Mouse (Mus musculus): ENCODE data around the gene Igsf8. TPM values are rescaled to one million over a fixed set of nuclear protein-coding genes. Genes with fewer than 3 reads are reported as not detected.

Igsf8 gene
- polyA plus RNA-seq, 1 experiment from 2014 or later: 112 TPM

DNA sequence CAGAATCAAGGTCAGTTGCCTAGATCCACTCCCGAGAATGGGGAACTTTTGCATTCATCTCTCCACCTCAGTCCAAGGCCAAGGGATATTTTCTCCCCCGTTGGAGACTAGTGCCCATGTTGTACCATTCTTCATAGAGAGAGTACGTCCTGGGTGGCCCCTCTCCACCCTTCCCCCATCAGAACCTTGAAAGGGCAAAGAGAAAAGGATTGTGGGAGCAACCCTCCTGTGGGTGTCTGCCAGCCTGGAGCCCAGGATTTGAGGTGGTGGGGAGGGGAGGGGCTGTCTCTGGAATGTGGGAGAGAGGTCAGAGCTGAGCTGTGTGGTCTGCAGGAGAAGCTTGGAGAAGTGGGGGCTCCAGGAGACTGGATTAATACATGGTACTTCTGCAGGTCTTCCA is 82.5 kb downstream of the Igsf8 start:
- Histone ChIP-seq H3K4me2 (replicated peaks) (0 out of 2 replicates have a peak overlapping the region, but pooled peaks have one; percentile 3), H3K4me3 (replicated peaks) (no peak overlapping the region), H3K4me1 (replicated peaks) (peaks cover 26% of the 10 kb centered on the region), H3K9me3 (no peaks in the 10 kb centered on the region), H3K27ac (no peak overlapping the region), H3K36me3 (no peaks in the 10 kb centered on the region), H3K27me3 (peaks cover 19% of the 10 kb centered on the region), H3K9ac (replicated peaks) (no peak overlapping the region)
- WGBS: 46% methylated on average over 3 of the region's 3 CpGs
- no peak for ATAC-seq

- no peak for ATAC-seq
- H3K27ac ChIP-seq: no peak overlapping the region
- no peaks in the 10 kb centered on the region for H3K9me3 ChIP-seq
- no peak overlapping the region for H3K9ac ChIP-seq (replicated peaks)
- H3K27me3 ChIP-seq: peaks cover 15% of the 10 kb centered on the region
- peaks cover 35% of the 10 kb centered on the region for H3K4me1 ChIP-seq (replicated peaks)
- H3K4me2 ChIP-seq (replicated peaks): no peak overlapping the region
- no peaks in the 10 kb centered on the region for H3K36me3 ChIP-seq
- WGBS: 89% methylated on average over 7 of the region's 7 CpGs
- H3K4me3 ChIP-seq (replicated peaks): no peak overlapping the region
Measured at GRCm38 (mm10) chr1:172344820-172345219, 83.4 kb downstream of the Igsf8 start.

DNA sequence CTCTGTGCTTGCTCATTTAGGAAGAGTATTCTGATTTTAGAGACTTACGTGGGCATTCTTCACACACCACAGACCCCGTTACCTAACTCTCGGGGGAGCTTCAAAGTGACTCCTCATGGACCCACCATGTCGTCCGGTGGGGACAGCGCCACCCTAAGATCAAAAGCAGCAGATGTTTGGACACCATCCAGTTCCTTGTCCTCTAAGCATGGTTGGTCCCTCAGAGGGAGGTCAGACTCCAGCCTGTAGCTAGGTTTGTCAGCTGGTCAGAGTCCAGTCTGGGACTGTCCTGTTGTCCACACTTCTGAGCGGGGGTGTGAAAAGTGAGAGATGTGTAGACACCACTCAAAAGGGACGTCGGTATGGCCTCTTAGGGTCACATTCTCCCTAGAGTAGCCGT is 85.3 kb downstream of the Igsf8 start:
- H3K9me3 ChIP-seq: no peaks in the 10 kb centered on the region
- ATAC-seq: no peak
- H3K4me1 ChIP-seq (replicated peaks): peaks cover 41% of the 10 kb centered on the region
- H3K36me3 ChIP-seq: no peaks in the 10 kb centered on the region
- H3K4me2 ChIP-seq (replicated peaks): no peak overlapping the region
- WGBS: 90% methylated on average over 10 of the region's 10 CpGs
- H3K27ac ChIP-seq: no peak overlapping the region
- H3K4me3 ChIP-seq (replicated peaks): no peak overlapping the region
- H3K27me3 ChIP-seq: peaks cover 12% of the 10 kb centered on the region
- no peak overlapping the region for H3K9ac ChIP-seq (replicated peaks)

DNA sequence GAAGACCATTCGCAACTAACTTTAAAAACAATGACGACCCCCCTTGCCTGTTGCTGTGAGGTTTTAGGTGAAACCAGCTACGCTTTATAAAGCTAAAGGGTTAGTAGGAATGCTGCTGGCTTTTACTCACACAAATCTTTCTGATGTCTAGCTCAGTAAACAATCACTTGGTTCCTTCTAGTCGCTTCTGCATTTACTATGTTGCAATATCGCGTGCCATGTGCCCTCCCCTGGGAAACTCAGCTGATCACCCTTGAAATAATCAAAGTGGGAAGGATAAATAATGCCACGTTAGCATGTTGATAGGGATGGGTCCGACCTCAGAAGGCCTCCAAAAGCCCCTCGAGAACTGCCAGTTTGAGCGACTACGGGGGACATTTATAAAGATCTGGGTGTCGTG is 85.9 kb downstream of the Igsf8 start:
- H3K4me2 ChIP-seq (replicated peaks): no peak overlapping the region
- peaks cover 43% of the 10 kb centered on the region for H3K4me1 ChIP-seq (replicated peaks)
- H3K9ac ChIP-seq (replicated peaks): no peak overlapping the region
- H3K36me3 ChIP-seq: no peaks in the 10 kb centered on the region
- no peak overlapping the region for H3K27ac ChIP-seq
- ATAC-seq: no peak
- no peaks in the 10 kb centered on the region for H3K9me3 ChIP-seq
- no peak overlapping the region for H3K4me3 ChIP-seq (replicated peaks)
- peaks cover 5% of the 10 kb centered on the region; the same call in 1 of the 2 replicates for H3K27me3 ChIP-seq
- WGBS: 92% methylated on average over 12 of the region's 12 CpGs

- Histone ChIP-seq H3K27me3 (no peaks in the 10 kb centered on the region), H3K9ac (replicated peaks) (peak overlapping the region; percentile 53; the same call in 1 of the 2 replicates), H3K4me1 (replicated peaks) (peaks cover 37% of the 10 kb centered on the region), H3K27ac (peak overlapping the region; percentile 91), H3K36me3 (no peaks in the 10 kb centered on the region), H3K4me2 (replicated peaks) (peak overlapping the region; percentile 36), H3K4me3 (replicated peaks) (no peak overlapping the region), H3K9me3 (no peaks in the 10 kb centered on the region)
- ATAC-seq: peak; percentile 25
- WGBS: 33% methylated on average over 5 of the region's 5 CpGs
Measured at GRCm38 (mm10) chr1:172349504-172349903, 88.1 kb downstream of the Igsf8 start.

DNA sequence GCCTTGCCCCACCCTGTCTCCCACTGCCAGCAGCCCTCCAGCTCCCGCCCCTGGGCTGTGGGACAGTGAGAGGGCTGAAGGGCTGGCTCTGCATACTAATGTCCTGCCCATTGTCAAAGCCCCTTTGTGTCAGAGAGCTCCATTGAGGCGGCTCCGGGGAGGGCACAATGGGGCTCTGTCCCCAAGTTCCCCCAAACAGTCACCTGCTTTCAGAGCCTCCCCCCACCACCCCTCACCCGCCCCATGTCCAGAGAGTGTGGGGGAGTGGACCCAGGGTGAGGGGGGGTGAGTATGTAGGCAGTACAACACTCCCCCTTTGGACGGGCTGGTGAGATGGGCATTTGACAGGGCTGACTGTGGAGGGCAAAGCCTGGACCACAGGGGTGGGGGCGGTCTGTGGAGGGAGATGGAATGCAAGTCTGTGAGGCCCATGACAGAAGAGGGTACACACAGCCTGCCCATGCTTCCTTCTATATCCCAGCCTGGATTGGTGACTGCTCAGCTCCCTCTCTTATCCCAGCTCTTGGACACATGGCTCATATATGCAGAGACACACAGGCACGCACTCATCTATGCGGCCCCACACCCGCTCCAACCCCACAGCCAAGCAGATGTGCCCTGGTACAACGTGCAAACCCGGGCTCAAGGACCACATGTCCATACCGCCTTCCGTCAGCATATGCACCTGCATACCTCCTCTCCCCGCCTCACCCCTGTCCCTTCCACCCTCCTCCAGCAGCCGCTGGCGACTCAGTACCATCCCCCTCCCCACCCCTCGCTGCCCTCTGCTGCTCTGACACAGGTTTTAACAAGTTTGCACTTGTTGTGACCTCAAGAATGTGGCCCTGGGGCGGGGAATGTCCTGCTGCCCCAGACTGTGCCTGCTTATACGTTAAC is 88.7 kb downstream of the Igsf8 start:
- ATAC-seq: peak; percentile 96
- Histone ChIP-seq H3K27ac (peak overlapping the region; percentile 91), H3K4me1 (replicated peaks) (peaks cover 44% of the 10 kb centered on the region), H3K27me3 (no peaks in the 10 kb centered on the region), H3K4me3 (replicated peaks) (peak overlapping the region; percentile 2; the same call in 1 of the 2 replicates), H3K9me3 (no peaks in the 10 kb centered on the region), H3K36me3 (no peaks in the 10 kb centered on the region), H3K4me2 (replicated peaks) (peak overlapping the region; percentile 36), H3K9ac (replicated peaks) (peak overlapping the region; percentile 53)
- 2% methylated on average over 19 of the region's 19 CpGs for WGBS

DNA sequence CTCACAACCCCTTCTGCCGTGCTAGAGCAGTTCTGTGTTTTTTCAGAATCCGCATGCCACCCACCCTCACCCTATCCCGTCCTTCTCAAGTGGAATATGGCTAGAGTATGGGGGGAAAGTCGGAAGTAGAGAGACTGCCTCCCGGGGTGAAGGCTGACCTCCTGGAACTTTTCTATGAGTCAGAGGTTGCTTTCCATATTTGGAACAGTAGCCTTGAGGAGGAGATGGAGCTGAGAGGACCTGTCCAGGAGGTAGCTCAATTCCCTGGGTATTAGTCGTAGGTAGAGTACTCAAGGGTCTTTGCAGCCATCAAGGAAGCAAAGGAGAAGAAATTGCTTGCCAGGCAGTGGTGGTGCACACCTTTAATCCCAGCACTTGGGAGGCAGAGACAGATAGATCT is 90.6 kb downstream of the Igsf8 start:
- Histone ChIP-seq H3K4me3 (replicated peaks) (no peak overlapping the region), H3K4me1 (replicated peaks) (peaks cover 57% of the 10 kb centered on the region)

DNA sequence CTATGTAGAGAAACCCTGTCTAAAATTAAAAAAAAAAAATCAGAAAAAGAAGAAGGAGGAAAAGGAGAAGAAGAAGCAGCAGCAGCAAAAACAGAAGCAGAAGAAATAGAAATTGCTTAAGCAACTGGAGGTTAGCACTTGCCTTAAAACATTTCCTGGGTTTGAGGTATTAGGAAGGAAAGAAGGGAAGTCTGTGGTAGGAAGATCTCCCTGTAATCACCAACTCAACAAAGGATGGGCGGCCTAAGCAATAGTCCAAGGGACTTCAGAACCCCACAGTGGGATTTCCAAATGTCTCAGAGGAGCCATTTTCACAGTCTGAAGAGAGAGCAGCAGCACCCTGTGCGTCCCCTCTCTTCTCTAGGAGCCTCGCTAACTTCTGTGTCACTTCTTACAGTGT is 91.0 kb downstream of the Igsf8 start:
- H3K9me3 ChIP-seq: no peaks in the 10 kb centered on the region
- H3K9ac ChIP-seq (replicated peaks): no peak overlapping the region
- no peak overlapping the region for H3K4me2 ChIP-seq (replicated peaks)
- no peak overlapping the region for H3K4me3 ChIP-seq (replicated peaks)
- no peaks in the 10 kb centered on the region for H3K36me3 ChIP-seq
- H3K27me3 ChIP-seq: no peaks in the 10 kb centered on the region
- peaks cover 60% of the 10 kb centered on the region for H3K4me1 ChIP-seq (replicated peaks)
- H3K27ac ChIP-seq: no peak overlapping the region
- WGBS: 95% methylated on average over 3 of the region's 3 CpGs
- no peak for ATAC-seq

More for the DNA sequence above, 90.6 kb downstream of the Igsf8 start:
- Histone ChIP-seq H3K4me2 (replicated peaks) (no peak overlapping the region), H3K9ac (replicated peaks) (no peak overlapping the region), H3K27ac (no peak overlapping the region), H3K27me3 (no peaks in the 10 kb centered on the region), H3K36me3 (no peaks in the 10 kb centered on the region), H3K9me3 (no peaks in the 10 kb centered on the region)
- WGBS: 80% methylated on average over 6 of the region's 6 CpGs
- ATAC-seq: no peak

DNA sequence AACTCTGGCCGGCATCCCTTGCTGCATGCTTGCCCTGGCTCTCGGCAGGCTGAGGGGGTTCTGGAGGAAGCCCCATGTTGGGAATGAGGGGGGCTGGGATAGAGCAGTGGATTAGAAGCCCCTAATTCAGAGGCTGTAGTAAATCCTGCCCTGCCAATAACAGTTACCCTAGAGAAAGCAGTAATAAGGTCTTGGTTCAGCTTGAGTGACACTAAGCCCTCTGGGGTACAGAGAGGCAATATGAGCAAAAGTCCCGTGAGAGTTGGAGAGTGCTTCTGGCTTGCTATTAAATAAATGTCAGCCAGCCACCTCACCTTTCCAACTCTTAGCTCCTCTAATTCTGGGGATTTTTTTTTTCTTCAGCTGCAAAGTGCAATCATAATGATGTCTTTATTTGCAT is 93.9 kb downstream of the Igsf8 start:
- 11% methylated on average over 3 of the region's 3 CpGs for WGBS
- Histone ChIP-seq H3K4me2 (replicated peaks) (no peak overlapping the region), H3K27me3 (peaks cover 4% of the 10 kb centered on the region; the same call in 1 of the 2 replicates), H3K27ac (peak overlapping the region; percentile 77), H3K9me3 (no peaks in the 10 kb centered on the region), H3K4me1 (replicated peaks) (peaks cover 53% of the 10 kb centered on the region), H3K4me3 (replicated peaks) (no peak overlapping the region), H3K9ac (replicated peaks) (no peak overlapping the region; the same call in 1 of the 2 replicates), H3K36me3 (no peaks in the 10 kb centered on the region)
- ATAC-seq: peak; percentile 67

GRCm38 (mm10) chr1:172357550-172357949 is 96.1 kb downstream of the Igsf8 start:
- Histone ChIP-seq H3K4me1 (replicated peaks) (peaks cover 36% of the 10 kb centered on the region), H3K4me2 (replicated peaks) (no peak overlapping the region), H3K27ac (no peak overlapping the region), H3K27me3 (peaks cover 4% of the 10 kb centered on the region; the same call in 1 of the 2 replicates), H3K4me3 (replicated peaks) (no peak overlapping the region), H3K36me3 (no peaks in the 10 kb centered on the region), H3K9ac (replicated peaks) (no peak overlapping the region), H3K9me3 (no peaks in the 10 kb centered on the region)
- 7% methylated on average over 1 of the region's 1 CpGs for WGBS
- ATAC-seq: no peak

DNA sequence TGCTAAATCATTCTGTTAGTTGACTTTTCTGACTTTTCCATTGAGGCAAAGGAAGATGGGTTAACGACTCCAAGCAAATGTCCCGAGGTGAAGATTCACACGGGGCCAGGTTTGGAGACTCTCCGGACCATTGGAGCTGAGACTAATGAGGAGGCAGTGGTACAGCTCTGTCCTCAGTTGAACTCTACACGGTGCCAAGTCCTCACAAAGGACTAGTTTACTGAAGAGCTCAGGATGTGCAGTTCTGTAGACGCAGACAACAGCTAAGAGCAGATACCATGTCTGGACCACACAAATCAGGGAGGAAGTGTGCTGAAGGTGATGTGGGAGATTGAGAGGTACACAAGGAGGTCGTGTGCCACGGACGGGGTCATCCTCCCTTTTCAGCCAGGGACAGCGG is 96.9 kb downstream of the Igsf8 start:
- no peak overlapping the region for H3K4me3 ChIP-seq (replicated peaks)
- ATAC-seq: no peak
- no peak overlapping the region for H3K4me2 ChIP-seq (replicated peaks)
- peaks cover 36% of the 10 kb centered on the region for H3K4me1 ChIP-seq (replicated peaks)
- H3K27me3 ChIP-seq: peaks cover 4% of the 10 kb centered on the region; the same call in 1 of the 2 replicates
- no peak overlapping the region for H3K9ac ChIP-seq (replicated peaks)
- no peak overlapping the region for H3K27ac ChIP-seq
- 66% methylated on average over 10 of the region's 10 CpGs for whole genome bisulfite sequencing
- no peaks in the 10 kb centered on the region for H3K36me3 ChIP-seq
- H3K9me3 ChIP-seq: no peaks in the 10 kb centered on the region

DNA sequence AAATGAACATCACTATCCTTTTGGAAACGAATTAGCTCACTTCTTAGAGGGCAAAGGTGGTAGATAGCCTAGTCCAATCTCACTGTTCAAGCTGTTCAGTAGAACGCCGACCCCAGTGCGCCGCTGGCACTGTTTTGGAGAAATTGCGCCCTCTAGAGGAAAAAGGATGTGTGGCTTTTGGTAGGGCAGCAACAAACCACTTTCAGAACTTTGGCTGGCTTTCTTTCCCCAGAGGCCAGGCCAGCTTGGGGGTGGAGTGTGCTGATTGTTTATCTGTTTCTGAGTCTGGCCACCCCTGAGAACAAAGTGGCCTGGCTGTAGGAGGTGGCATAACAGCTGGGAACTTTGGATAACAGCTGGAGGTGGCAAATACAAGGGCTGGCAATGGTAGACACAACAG is 103.2 kb downstream of the Igsf8 start:
- no peaks in the 10 kb centered on the region; the same call in 1 of the 2 replicates for H3K4me1 ChIP-seq (replicated peaks)
- H3K27ac ChIP-seq: no peak overlapping the region
- H3K27me3 ChIP-seq: peaks cover 4% of the 10 kb centered on the region; the same call in 1 of the 2 replicates
- no peak overlapping the region for H3K9ac ChIP-seq (replicated peaks)
- ATAC-seq: peak; percentile 51; the same call in 1 of the 2 replicates
- 9% methylated on average over 6 of the region's 6 CpGs for WGBS
- no peak overlapping the region for H3K4me3 ChIP-seq (replicated peaks)
- H3K4me2 ChIP-seq (replicated peaks): no peak overlapping the region
- H3K36me3 ChIP-seq: no peaks in the 10 kb centered on the region
- H3K9me3 ChIP-seq: no peaks in the 10 kb centered on the region
